Mouse (Mus musculus) cerebellum, adult 2 months (tissue): ENCODE data around the gene Ms4a10.

Experiments used
- CTCF ChIP-seq: fragments of 200-500 bp; IDR thresholded peaks from 2 replicates; pipeline ENCODE4 v1.5.1; 2011; ENCODE audit warnings: low read depth, mild to moderate bottlenecking, control low read depth, low read length, moderate library complexity, borderline replicate concordance; ENCODE audit not compliant: insufficient read depth
- POLR2A ChIP-seq: fragments of 200-500 bp; IDR thresholded peaks from 2 replicates; pipeline ENCODE4 v1.6.1; 2011; ENCODE audit warnings: low read length, control low read depth, borderline replicate concordance; ENCODE audit not compliant: insufficient read depth

- TF ChIP-seq CTCF (no peak), POLR2A (no peak)
These were observed 38.4 kb downstream of the Ms4a10 start for GRCm38 (mm10) chr19:10936077-10936476.
